Comparison of ENCODE assay signal across 12 mouse cellular contexts in the genomic region with DNA sequence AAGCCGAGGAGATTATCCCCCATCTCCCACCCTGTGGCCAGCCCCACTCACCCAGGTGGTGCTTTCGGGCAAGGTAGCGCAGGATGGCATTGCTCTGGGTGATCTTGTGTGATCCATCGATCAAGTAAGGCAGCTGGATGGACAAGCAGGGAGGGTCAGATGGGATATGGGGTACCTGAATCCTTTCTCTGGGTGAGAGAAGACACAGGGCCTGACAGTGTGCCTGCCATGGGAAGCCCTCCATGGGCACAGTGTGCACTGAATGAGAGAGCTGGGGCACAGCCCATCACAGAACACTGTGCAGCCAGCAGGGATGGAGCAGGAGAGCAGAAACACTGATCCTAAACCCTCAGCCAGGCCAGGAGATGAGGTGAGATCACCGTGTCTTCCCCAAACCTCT. TPM values are rescaled to one million over a fixed set of nuclear protein-coding genes. Genes with fewer than 3 reads are reported as not detected.
DNase-seq lines count a peak whose midpoint lies in the region; ATAC-seq and TF ChIP-seq lines count a peak whose summit lies in the region.
"Not testable (repeated sequence)": the region's sequence is repeated elsewhere in the genome, so short reads cannot be mapped to it uniquely, and the experiment has no call there.
"Had no signal": no experiment of that assay in that cellular context is flagged by ENCODE, and none has a peak within 500 bp of the region (broad histone marks: within the 10 kb centered on the region; RNA-seq: fewer than 3 reads in every experiment).

No protein-coding gene starts in this region.

- H3K79me2 ChIP-seq in liver, adult 2 months (ENCODE audit: control insufficient read depth, insufficient read depth, low read length); myocyte (ENCODE audit: control insufficient read depth, insufficient read depth): not testable (repeated sequence)

- H3K36me3 ChIP-seq in embryonic facial prominence, embryonic 15.5 days; hindbrain, embryonic 13.5 days; kidney, adult 2 months (ENCODE audit: control insufficient read depth, insufficient read depth, low read length); liver, adult 2 months (ENCODE audit: control insufficient read depth, insufficient read depth, low read length); lung, embryonic 14.5 days (ENCODE audit: insufficient read depth); myocyte (ENCODE audit: control insufficient read depth, insufficient read depth); stomach, postnatal 0 days (ENCODE audit: control insufficient read depth, insufficient read depth, low read length): not testable (repeated sequence)

- not testable (repeated sequence) for TF ChIP-seq CTCF in kidney, adult 2 months (conservative IDR thresholded peaks at IDR 0.05; ENCODE audit: insufficient read depth, insufficient read length, low read depth, low read length); liver, adult 2 months (IDR thresholded peaks at IDR 0.05; ENCODE audit: low read depth, low read length); lung, embryonic 14.5 days (IDR thresholded peaks at IDR 0.05; ENCODE audit: low read depth); stomach, postnatal 0 days (IDR thresholded peaks at IDR 0.05; ENCODE audit: low read depth)

- not testable (repeated sequence) for TF ChIP-seq POLR2A in kidney, adult 2 months (IDR thresholded peaks at IDR 0.05; ENCODE audit: low read depth, low read length); liver, adult 2 months (IDR thresholded peaks at IDR 0.05; ENCODE audit: extremely low read depth, insufficient read depth, low read length); myocyte (IDR thresholded peaks at IDR 0.05; ENCODE audit: insufficient read length, low read depth)

- not testable (repeated sequence) for H3K27me3 ChIP-seq in embryonic facial prominence, embryonic 15.5 days; hindbrain, embryonic 13.5 days; kidney, adult 2 months (replicated peaks; ENCODE audit: control insufficient read depth, insufficient read depth, low read length); liver, adult 2 months (ENCODE audit: control insufficient read depth, insufficient read depth, low read length); lung, embryonic 14.5 days (ENCODE audit: insufficient read depth, low read length); myocyte (ENCODE audit: control insufficient read depth, insufficient read depth, insufficient read length); stomach, postnatal 0 days (ENCODE audit: control insufficient read depth, insufficient read depth, low read length)

- WGBS in embryonic facial prominence, embryonic 15.5 days = 82% methylated on average over 5 of the region's 5 CpGs
- 89% methylated on average over 5 of the region's 5 CpGs for WGBS in hindbrain, embryonic 13.5 days
- 93% methylated on average over 5 of the region's 5 CpGs for WGBS in kidney, adult 2 months
- WGBS in liver, adult 2 months = 49% methylated on average over 5 of the region's 5 CpGs
- 86% methylated on average over 5 of the region's 5 CpGs for WGBS in lung, embryonic 14.5 days
- WGBS in stomach, postnatal 0 days = 81% methylated on average over 5 of the region's 5 CpGs

- ATAC-seq in embryonic facial prominence, embryonic 15.5 days (ENCODE audit: insufficient number of reproducible peaks, low FRiP score, low TSS enrichment, low read depth); hindbrain, embryonic 13.5 days (ENCODE audit: low FRiP score); lung, embryonic 14.5 days (ENCODE audit: insufficient read depth); stomach, postnatal 0 days (ENCODE audit: low FRiP score, low TSS enrichment): not testable (repeated sequence)

- not testable (repeated sequence) for H3K9ac ChIP-seq in embryonic facial prominence, embryonic 15.5 days; lung, embryonic 14.5 days
- peak overlapping the region; percentile 70 for H3K9ac ChIP-seq in hindbrain, embryonic 13.5 days
- H3K9ac ChIP-seq in liver, adult 2 months (ENCODE audit: low read depth, low read length) = peak overlapping the region; percentile 68
- H3K9ac ChIP-seq in stomach, postnatal 0 days (ENCODE audit: low read length) = 0 out of 2 replicates have a peak overlapping the region, but pooled peaks have one; percentile 55

- peak overlapping the region; percentile 73 for H3K4me2 ChIP-seq in embryonic facial prominence, embryonic 15.5 days (replicated peaks)
- H3K4me2 ChIP-seq in hindbrain, embryonic 13.5 days = peak overlapping the region; percentile 84
- peak overlapping the region; percentile 80; the same call in 1 of the 2 replicates for H3K4me2 ChIP-seq in lung, embryonic 14.5 days
- H3K4me2 ChIP-seq in myocyte (ENCODE audit: low read depth) = peak overlapping the region; percentile 98
- H3K4me2 ChIP-seq in stomach, postnatal 0 days (replicated peaks; ENCODE audit: low read depth) = peak overlapping the region; percentile 68

- not testable (repeated sequence) for H3ac ChIP-seq in myocyte (ENCODE audit: control insufficient read depth, insufficient read length)

- H3K9me3 ChIP-seq in embryonic facial prominence, embryonic 15.5 days (replicated peaks); hindbrain, embryonic 13.5 days; lung, embryonic 14.5 days (ENCODE audit: low read depth, low read length); stomach, postnatal 0 days (ENCODE audit: control insufficient read depth, low read length): not testable (repeated sequence)

- H3K4me3 ChIP-seq in embryonic facial prominence, embryonic 15.5 days (replicated peaks); lung, embryonic 14.5 days (ENCODE audit: low read depth, low read length); myocyte: not testable (repeated sequence)
- H3K4me3 ChIP-seq in hindbrain, embryonic 13.5 days = 0 out of 2 replicates have a peak overlapping the region, but pooled peaks have one; percentile 46
- peak overlapping the region; percentile 14; the same call in 1 of the 2 replicates for H3K4me3 ChIP-seq in kidney, adult 2 months (ENCODE audit: insufficient read depth, low read depth, low read length)
- H3K4me3 ChIP-seq in liver, adult 2 months (ENCODE audit: insufficient read depth, low read depth, low read length) = peak overlapping the region; percentile 59
- H3K4me3 ChIP-seq in stomach, postnatal 0 days (ENCODE audit: low read depth, low read length) = peak overlapping the region; percentile 43; the same call in 1 of the 2 replicates

- not testable (repeated sequence) for TF ChIP-seq EP300 in stomach, postnatal 0 days (optimal IDR thresholded peaks at IDR 0.05)

- not testable (repeated sequence) for H3K27ac ChIP-seq in embryonic facial prominence, embryonic 15.5 days (replicated peaks); hindbrain, embryonic 13.5 days; kidney, adult 2 months (ENCODE audit: insufficient read depth, low read depth, low read length); lung, embryonic 14.5 days (ENCODE audit: low read depth); stomach, postnatal 0 days (replicated peaks)
- peak overlapping the region; percentile 91 for H3K27ac ChIP-seq in liver, adult 2 months (replicated peaks; ENCODE audit: insufficient read depth, low read depth, low read length)

- DNase-seq in heart, adult 11 months = peak; percentile 93
- not testable (repeated sequence) for DNase-seq in kidney, adult 2 months; liver, adult 2 months (ENCODE audit: extremely low read depth, low read depth, low spot score); lung, embryonic 14.5 days; stomach, postnatal 0 days (ENCODE audit: low spot score)

- peaks cover 23% of the 10 kb centered on the region for H3K4me1 ChIP-seq in embryonic facial prominence, embryonic 15.5 days
- peaks cover 23% of the 10 kb centered on the region for H3K4me1 ChIP-seq in hindbrain, embryonic 13.5 days (replicated peaks)
- peaks cover 35% of the 10 kb centered on the region for H3K4me1 ChIP-seq in kidney, adult 2 months (ENCODE audit: control insufficient read depth, insufficient read depth, low read length)
- peaks cover 39% of the 10 kb centered on the region for H3K4me1 ChIP-seq in liver, adult 2 months (ENCODE audit: control insufficient read depth, insufficient read depth, low read length)
- H3K4me1 ChIP-seq in lung, embryonic 14.5 days (ENCODE audit: insufficient read depth); stomach, postnatal 0 days (replicated peaks; ENCODE audit: control insufficient read depth, insufficient read depth): not testable (repeated sequence)

RNA-seq across cellular contexts. Expression of a gene that starts 1.3 kb away (rescaled TPM):
- polyA plus RNA-seq in embryonic facial prominence, embryonic 15.5 days (2015; fragmentation: Nextera tagmentation; extraction: Ambion mirVana) = 178 and 220 TPM in 2 replicates
- 53.7 and 54.2 TPM in 2 replicates for polyA plus RNA-seq in hindbrain, embryonic 13.5 days (2015; fragmentation: Nextera tagmentation; extraction: Ambion mirVana)
- 1,515 and 1,697 TPM in 2 replicates for polyA plus RNA-seq in kidney, adult 2 months (2012; rRNA removed)
- 474 and 907 TPM in 2 replicates for total RNA-seq in liver, adult 2 months (2014; rRNA removed)
- 5,254 and 6,847 TPM in 2 replicates for polyA plus RNA-seq in liver, adult 2 months (2012; rRNA removed)
- 38.1 and 42.5 TPM in 2 replicates for polyA plus RNA-seq in lung, embryonic 14.5 days (2014; fragmentation: Nextera tagmentation; extraction: Ambion mirVana)
- polyA plus RNA-seq in myocyte (2012; fragmentation: generic; extraction: Trizol) = 42.0 TPM
- 892 and 954 TPM in 2 replicates for polyA plus RNA-seq in stomach, postnatal 0 days (2015; fragmentation: Nextera tagmentation; extraction: Ambion mirVana)
- total RNA-seq: G1E had no signal

RNA-seq across cellular contexts. Expression of a gene that starts 28.2 kb away (rescaled TPM):
- 12.7 and 15.3 TPM in 2 replicates for polyA plus RNA-seq in embryonic facial prominence, embryonic 15.5 days (2015; fragmentation: Nextera tagmentation; extraction: Ambion mirVana)
- polyA plus RNA-seq in hindbrain, embryonic 13.5 days (2015; fragmentation: Nextera tagmentation; extraction: Ambion mirVana) = 15.2 and 15.4 TPM in 2 replicates
- 23.4 and 23.9 TPM in 2 replicates for polyA plus RNA-seq in kidney, adult 2 months (2012; rRNA removed)
- 19.8 and 26.5 TPM in 2 replicates for total RNA-seq in liver, adult 2 months (2014; rRNA removed)
- polyA plus RNA-seq in liver, adult 2 months (2012; rRNA removed) = 86.0 and 98.9 TPM in 2 replicates
- polyA plus RNA-seq in lung, embryonic 14.5 days (2014; fragmentation: Nextera tagmentation; extraction: Ambion mirVana) = 16.0 and 16.8 TPM in 2 replicates
- 0.52 TPM for polyA plus RNA-seq in myocyte (2012; fragmentation: generic; extraction: Trizol)
- polyA plus RNA-seq in stomach, postnatal 0 days (2015; fragmentation: Nextera tagmentation; extraction: Ambion mirVana) = 19.4 and 19.6 TPM in 2 replicates
- total RNA-seq: G1E had no signal
- polyA plus RNA-seq: G1E had no signal

RNA-seq across cellular contexts. Expression of a gene that starts 30.2 kb away (rescaled TPM):
- 60.2 and 73.5 TPM in 2 replicates for polyA plus RNA-seq in embryonic facial prominence, embryonic 15.5 days (2015; fragmentation: Nextera tagmentation; extraction: Ambion mirVana)
- polyA plus RNA-seq in hindbrain, embryonic 13.5 days (2015; fragmentation: Nextera tagmentation; extraction: Ambion mirVana) = 10.0 and 10.9 TPM in 2 replicates
- polyA plus RNA-seq in kidney, adult 2 months (2012; rRNA removed) = 190 and 212 TPM in 2 replicates
- total RNA-seq in liver, adult 2 months (2014; rRNA removed) = 79.1 and 88.5 TPM in 2 replicates
- 222 and 270 TPM in 2 replicates for polyA plus RNA-seq in liver, adult 2 months (2012; rRNA removed)
- 103 and 116 TPM in 2 replicates for polyA plus RNA-seq in lung, embryonic 14.5 days (2014; fragmentation: Nextera tagmentation; extraction: Ambion mirVana)
- 17.1 TPM for polyA plus RNA-seq in myocyte (2012; fragmentation: generic; extraction: Trizol)
- polyA plus RNA-seq in stomach, postnatal 0 days (2015; fragmentation: Nextera tagmentation; extraction: Ambion mirVana) = 189 and 195 TPM in 2 replicates
- total RNA-seq: G1E; monocyte, adult 5-6 weeks had no signal
- polyA plus RNA-seq: G1E had no signal

RNA-seq across cellular contexts. Expression of a gene that starts 47.4 kb away (rescaled TPM):
- polyA plus RNA-seq in embryonic facial prominence, embryonic 15.5 days (2015; fragmentation: Nextera tagmentation; extraction: Ambion mirVana) = not detected in 2 replicates
- polyA plus RNA-seq in hindbrain, embryonic 13.5 days (2015; fragmentation: Nextera tagmentation; extraction: Ambion mirVana) = 0.17 TPM in 1 of 2 replicates, not detected in the other
- polyA plus RNA-seq in kidney, adult 2 months (2012; rRNA removed) = 0.41 and 0.63 TPM in 2 replicates
- 34.1 and 107 TPM in 2 replicates for total RNA-seq in liver, adult 2 months (2014; rRNA removed)
- polyA plus RNA-seq in liver, adult 2 months (2012; rRNA removed) = 145 and 164 TPM in 2 replicates
- 0.18 and 0.31 TPM in 2 replicates for polyA plus RNA-seq in lung, embryonic 14.5 days (2014; fragmentation: Nextera tagmentation; extraction: Ambion mirVana)
- not detected for polyA plus RNA-seq in myocyte (2012; fragmentation: generic; extraction: Trizol)
- polyA plus RNA-seq in stomach, postnatal 0 days (2015; fragmentation: Nextera tagmentation; extraction: Ambion mirVana) = 53.8 and 54.0 TPM in 2 replicates
- total RNA-seq: G1E; gastrocnemius, postnatal 14 days; monocyte, adult 5-6 weeks had no signal
- polyA plus RNA-seq: G1E; hindbrain, embryonic 11.5 days had no signal
